Mouse (Mus musculus) cerebellum, adult 9-11 months (tissue): Measurements from ENCODE around the gene Lix1.

Source experiments
- DNase-seq: peaks from one replicate; pipeline ENCODE4 v3.0.0; 2022

Gene Lix1

GRCm38 (mm10) chr17:17402222-17403004 is at the start of gene Lix1:
Gene Lix1 (plus strand): TSS chr17:17402672.
- DNase-seq: no peak

- no peak for DNase-seq
Observed at GRCm38 (mm10) chr17:17373550-17373917, 28.9 kb upstream of the Lix1 start.

- DNase-seq: peak; percentile 94
Observed at GRCm38 (mm10) chr17:17373918-17374910, 28.3 kb upstream of the Lix1 start, which contains the start of gene Riok2. Gene Riok2 (plus strand): TSS chr17:17374309.

- DNase-seq: no peak
Observed at GRCm38 (mm10) chr17:17375581-17375980, 26.9 kb upstream of the Lix1 start.

GRCm38 (mm10) chr17:17383703-17384102 is 18.8 kb upstream of the Lix1 start:
- no peak for DNase-seq

- no peak for DNase-seq
Observed at GRCm38 (mm10) chr17:17384502-17384901, 18.0 kb upstream of the Lix1 start.

GRCm38 (mm10) chr17:17386117-17386516 is 16.4 kb upstream of the Lix1 start:
- no peak for DNase-seq

GRCm38 (mm10) chr17:17391823-17392222 is 10.6 kb upstream of the Lix1 start:
- DNase-seq: no peak

- no peak for DNase-seq
Observed at GRCm38 (mm10) chr17:17392863-17393262, 9.6 kb upstream of the Lix1 start.

- no peak for DNase-seq
Observed at GRCm38 (mm10) chr17:17393300-17393699, 9.2 kb upstream of the Lix1 start.

- peak; percentile 63 for DNase-seq
Observed at GRCm38 (mm10) chr17:17394336-17394735, 8.1 kb upstream of the Lix1 start.

- DNase-seq: no peak
Observed at GRCm38 (mm10) chr17:17396869-17397268, 5.6 kb upstream of the Lix1 start.

- no peak for DNase-seq
Observed at GRCm38 (mm10) chr17:17398664-17399063, 3.8 kb upstream of the Lix1 start.

GRCm38 (mm10) chr17:17403038-17403437 is 566 bp downstream of the Lix1 start:
- no peak for DNase-seq

GRCm38 (mm10) chr17:17403578-17404112 is 1.2 kb downstream of the Lix1 start:
- no peak for DNase-seq

- no peak for DNase-seq
Observed at GRCm38 (mm10) chr17:17404811-17405544, 2.5 kb downstream of the Lix1 start.

- DNase-seq: no peak
Observed at GRCm38 (mm10) chr17:17405606-17406005, 3.1 kb downstream of the Lix1 start.

GRCm38 (mm10) chr17:17408137-17408536 is 5.7 kb downstream of the Lix1 start:
- no peak for DNase-seq

GRCm38 (mm10) chr17:17408720-17409478 is 6.4 kb downstream of the Lix1 start:
- no peak for DNase-seq

- no peak for DNase-seq
Observed at GRCm38 (mm10) chr17:17409601-17410000, 7.1 kb downstream of the Lix1 start.

- DNase-seq: no peak
Observed at GRCm38 (mm10) chr17:17411443-17411842, 9.0 kb downstream of the Lix1 start.

GRCm38 (mm10) chr17:17412176-17412575 is 9.7 kb downstream of the Lix1 start:
- DNase-seq: no peak
